Mouse (Mus musculus): Measurements from ENCODE around the gene Myct1. TPM values are rescaled to one million over a fixed set of nuclear protein-coding genes. Genes with fewer than 3 reads are reported as not detected.

Gene Myct1
- total RNA-seq (2021) = 1 to 10 TPM; 3.2 to 3.6 TPM
- long read RNA-seq, experiment 1, partial matches to known transcripts = 0 of 3 reads
- long read RNA-seq, experiment 1, other reads (novel, unspliced or antisense) = 0 of 3 reads
- long read RNA-seq, experiment 2, partial matches to known transcripts = 0 of 3 reads
- long read RNA-seq, experiment 2, other reads (novel, unspliced or antisense) = 0 of 3 reads

DNA sequence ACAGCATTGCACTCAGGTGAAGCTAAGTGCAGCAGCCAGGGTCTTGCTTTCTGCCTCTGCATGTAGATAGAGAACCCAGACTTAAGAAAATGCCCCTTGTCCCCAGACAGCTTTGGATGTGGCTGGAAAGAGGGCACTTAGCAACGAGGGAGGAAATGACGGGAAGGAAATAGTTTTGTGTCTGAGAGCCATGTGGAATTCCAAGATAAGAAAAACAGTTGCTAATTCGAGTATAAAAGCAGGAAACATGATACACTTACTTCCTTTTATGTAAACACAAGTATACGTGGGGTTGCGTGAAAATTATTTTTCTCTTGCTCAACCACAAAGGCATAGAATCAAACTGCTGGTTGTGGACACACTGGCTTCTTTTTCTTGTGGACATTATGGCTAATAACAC, at the start of gene Myct1:
TSS of gene Myct1 (plus strand) at position 312 of the 400 bp plus-strand sequence.
- TF ChIP-seq CTCF (IDR thresholded peaks at IDR 0.05) = no peak
- Histone ChIP-seq H3K4me3 (peak within 1 kb of the TSS; percentile 68), H3K27ac (peak within 1 kb of the TSS; percentile 84)
- intact Hi-C loops (cut with DNase I) = loop anchor here (10.0 kb wide), 1 partner anchor 79 kb away; no protein-coding TSS in a partner anchor
- DNase-seq = no peak

DNA sequence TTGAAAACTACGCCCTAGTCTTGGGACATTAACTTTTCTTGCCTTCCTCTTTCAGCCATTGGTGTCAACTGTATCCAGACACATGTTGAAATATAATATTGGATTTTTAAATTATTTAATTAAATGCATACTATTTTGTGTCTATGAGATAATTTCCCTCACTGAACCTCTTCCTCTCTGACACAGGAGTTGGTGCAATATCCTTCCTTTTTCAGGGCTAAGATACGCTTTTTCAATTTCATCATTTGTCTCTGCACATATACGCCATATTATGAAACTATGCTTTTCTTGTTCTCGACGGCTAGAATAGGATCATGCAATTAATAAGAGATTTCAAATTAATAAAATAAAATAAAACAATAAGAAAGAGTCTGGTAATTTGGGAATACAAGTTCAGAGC, 47.1 kb upstream of the Myct1 start:
- no peak overlapping the region for H3K4me3 ChIP-seq
- DNase-seq = no peak
- intact Hi-C loops (cut with DNase I) = no loop called here
- no peak for TF ChIP-seq CTCF (IDR thresholded peaks at IDR 0.05)
- no peak overlapping the region for H3K27ac ChIP-seq

GRCm38 (mm10) chr10:5547769-5548168, 45.8 kb upstream of the Myct1 start:
- intact Hi-C loops (cut with DNase I) = no loop called here
- DNase-seq = no peak
- Histone ChIP-seq H3K27ac (no peak overlapping the region), H3K4me3 (no peak overlapping the region)
- no peak for TF ChIP-seq CTCF (IDR thresholded peaks at IDR 0.05)

DNA sequence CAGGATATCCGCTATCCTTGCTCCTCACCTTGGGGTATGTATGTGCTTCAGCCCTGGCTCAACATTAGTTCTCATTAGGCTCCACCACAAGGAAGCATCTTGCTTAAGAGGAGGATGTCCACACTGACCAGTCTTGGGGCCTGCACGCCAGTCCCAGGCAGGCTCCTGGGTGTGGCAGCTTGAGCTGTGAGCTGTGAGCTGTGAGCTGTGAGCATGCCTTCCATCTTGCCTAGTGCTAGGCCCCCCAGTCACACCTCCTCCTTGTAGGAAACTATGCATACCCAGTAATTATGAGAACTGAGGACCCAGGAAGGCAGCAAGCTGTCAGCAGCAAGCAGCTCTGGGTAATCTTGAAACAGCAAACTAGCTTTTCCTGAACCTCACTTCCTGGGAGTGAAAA, 44.9 kb upstream of the Myct1 start:
- intact Hi-C loops (cut with DNase I) = no loop called here

DNA sequence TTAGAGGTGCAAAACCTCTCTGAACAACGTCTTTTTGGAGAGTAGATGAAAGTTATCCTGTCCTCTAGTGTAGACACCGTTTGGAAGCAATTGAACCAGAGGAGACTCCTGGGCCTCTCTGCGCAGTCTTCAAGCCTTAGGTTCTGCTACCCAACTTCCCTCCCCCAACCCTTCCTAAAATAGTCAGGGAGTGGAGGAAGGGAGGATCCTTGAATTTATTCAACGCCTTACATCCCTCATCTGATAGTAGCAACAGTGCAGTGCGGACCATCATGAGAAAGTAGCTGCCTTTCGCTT, 43.8 kb upstream of the Myct1 start:
- Histone ChIP-seq H3K4me3 (peak overlapping the region; percentile 76), H3K27ac (peak overlapping the region; percentile 80)
- TF ChIP-seq CTCF (IDR thresholded peaks at IDR 0.05) = no peak
- intact Hi-C loops (cut with DNase I) = loop anchor here (1.0 to 10.0 kb wide), 2 partner anchors 38 to 65 kb away; no protein-coding TSS in a partner anchor
- no peak for DNase-seq

More for the DNA sequence above, 44.9 kb upstream of the Myct1 start:
- DNase-seq = no peak
- Histone ChIP-seq H3K27ac (0 out of 2 replicates have a peak overlapping the region, but pooled peaks have one; percentile 13), H3K4me3 (peak overlapping the region; percentile 3; the same call in 1 of the 2 replicates)
- no peak for TF ChIP-seq CTCF (IDR thresholded peaks at IDR 0.05)

DNA sequence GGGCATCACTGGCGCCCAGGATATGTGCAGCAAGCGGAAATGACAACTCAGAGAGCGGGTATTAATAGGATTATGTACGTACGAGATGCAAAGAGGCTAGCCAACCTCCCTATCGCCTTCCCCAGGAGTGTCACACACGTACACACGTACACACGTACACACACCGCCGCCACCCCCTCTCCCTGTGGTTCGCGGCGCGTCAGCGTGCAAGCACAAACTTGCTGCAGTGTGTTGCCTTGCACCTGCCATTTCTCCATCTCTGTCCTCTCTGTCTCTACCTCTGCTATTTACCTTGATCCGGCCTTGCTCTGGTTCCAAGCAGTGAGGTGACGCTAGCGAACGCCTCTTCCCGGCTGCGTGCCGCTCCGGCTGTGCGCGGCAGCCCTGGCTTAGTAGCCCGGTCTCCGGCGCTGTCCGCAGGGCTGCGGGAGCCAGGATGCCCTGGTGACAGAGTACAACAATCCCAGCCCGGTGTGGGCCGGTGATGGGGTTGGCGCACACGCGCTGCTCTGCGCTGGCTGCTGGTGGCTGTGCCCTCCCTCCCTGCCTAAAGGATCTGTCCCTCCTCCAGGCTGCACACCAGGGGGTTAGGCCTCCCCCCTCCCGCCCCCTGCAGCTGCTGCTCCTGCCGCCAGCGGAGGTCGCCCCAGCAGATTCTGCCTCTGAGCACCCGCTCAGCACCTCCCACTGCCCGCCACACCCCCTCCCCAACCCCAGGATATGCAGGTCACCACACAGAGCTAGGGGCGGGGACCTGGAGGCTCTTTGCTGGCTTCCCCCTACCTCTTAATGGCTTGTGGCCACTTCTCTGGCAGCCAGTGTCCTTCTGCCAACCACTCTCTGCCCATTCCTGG, 43.2 kb upstream of the Myct1 start:
- Histone ChIP-seq H3K4me3 (peak overlapping the region; percentile 76), H3K27ac (peak overlapping the region; percentile 80)
- peak; percentile 17; the same call in 1 of the 2 replicates for TF ChIP-seq CTCF (IDR thresholded peaks at IDR 0.05)
- DNase-seq = peak; percentile 35
- intact Hi-C loops (cut with DNase I) = loop anchor here (1.0 to 10.0 kb wide), 2 partner anchors 38 to 66 kb away; no protein-coding TSS in a partner anchor

- no peak for TF ChIP-seq CTCF (IDR thresholded peaks at IDR 0.05)
- intact Hi-C loops (cut with DNase I) = loop anchor here (10.0 kb wide), 1 partner anchor 67 kb away; no protein-coding TSS in a partner anchor
- H3K4me3 ChIP-seq = peak within 1 kb of the TSS; percentile 76
- peak within 1 kb of the TSS; percentile 80 for H3K27ac ChIP-seq
- DNase-seq = no peak
Measured at GRCm38 (mm10) chr10:5551382-5551781, 42.2 kb upstream of the Myct1 start, which contains the start of gene Syne1. Gene Syne1, minus strand, starts transcription at chr10:5551482.

GRCm38 (mm10) chr10:5554941-5555340, 38.6 kb upstream of the Myct1 start:
- peak; percentile 17 for DNase-seq
- intact Hi-C loops (cut with DNase I) = loop anchor here (10.0 kb wide), 1 partner anchor 70 kb away; no protein-coding TSS in a partner anchor
- TF ChIP-seq CTCF (IDR thresholded peaks at IDR 0.05) = peak; percentile 64
- Histone ChIP-seq H3K27ac (no peak overlapping the region), H3K4me3 (no peak overlapping the region)

- intact Hi-C loops (cut with DNase I) = loop anchor here (10.0 kb wide), 1 partner anchor 74 kb away; no protein-coding TSS in a partner anchor
- Histone ChIP-seq H3K27ac (no peak overlapping the region), H3K4me3 (no peak overlapping the region)
- TF ChIP-seq CTCF (IDR thresholded peaks at IDR 0.05) = no peak
- DNase-seq = no peak
Measured at GRCm38 (mm10) chr10:5558808-5559207, 34.8 kb upstream of the Myct1 start.

GRCm38 (mm10) chr10:5560526-5560925, 33.0 kb upstream of the Myct1 start:
- no peak for DNase-seq
- intact Hi-C loops (cut with DNase I) = no loop called here
- H3K4me3 ChIP-seq = no peak overlapping the region

DNA sequence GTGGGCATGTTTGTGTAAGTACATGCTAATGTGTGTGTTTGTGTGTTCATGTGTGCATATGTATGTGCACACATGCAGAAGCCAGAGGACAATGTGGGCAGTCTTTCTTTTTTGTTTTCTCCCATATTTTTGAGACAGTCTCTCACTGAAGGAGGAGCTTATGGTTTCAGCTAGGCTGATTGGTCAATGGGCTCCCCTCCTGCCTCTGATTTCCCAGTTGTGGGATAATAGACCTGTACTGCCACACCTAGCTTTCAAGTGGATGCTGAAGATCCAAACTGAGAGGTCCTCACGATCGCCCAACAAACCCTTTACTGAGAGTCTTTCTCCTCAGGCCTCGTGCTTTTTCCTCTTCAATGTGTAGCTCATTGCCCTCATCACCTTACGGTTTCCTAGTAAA, 31.9 kb upstream of the Myct1 start:
- intact Hi-C loops (cut with DNase I) = no loop called here
- TF ChIP-seq CTCF (IDR thresholded peaks at IDR 0.05) = no peak
- no peak for DNase-seq
- H3K27ac ChIP-seq = no peak overlapping the region
- H3K4me3 ChIP-seq = no peak overlapping the region

More at GRCm38 (mm10) chr10:5560526-5560925, 33.0 kb upstream of the Myct1 start:
- no peak for TF ChIP-seq CTCF (IDR thresholded peaks at IDR 0.05)
- H3K27ac ChIP-seq = no peak overlapping the region

DNA sequence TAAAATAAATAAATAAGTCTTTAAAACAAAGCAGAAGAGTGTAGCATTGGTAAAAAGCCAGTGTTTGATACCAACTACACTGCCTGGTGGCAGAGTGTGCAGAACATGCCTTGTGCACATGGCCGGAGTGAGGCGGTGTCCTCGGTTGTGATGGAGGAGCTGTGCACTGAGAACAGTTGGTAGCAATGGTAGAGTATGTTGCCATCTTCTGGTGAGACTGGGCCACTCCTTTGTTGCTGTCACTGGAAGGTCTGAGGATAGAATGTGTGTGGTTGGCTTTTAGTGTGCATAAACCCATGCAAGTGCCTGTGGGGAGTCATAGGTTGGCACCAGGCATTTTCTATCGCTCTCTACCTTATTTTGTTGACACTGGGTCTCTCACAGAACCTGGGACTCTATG, 24.6 kb upstream of the Myct1 start:
- intact Hi-C loops (cut with DNase I) = no loop called here
- Histone ChIP-seq H3K27ac (no peak overlapping the region), H3K4me3 (no peak overlapping the region)
- peak; percentile 6; the same call in 1 of the 2 replicates for TF ChIP-seq CTCF (IDR thresholded peaks at IDR 0.05)
- DNase-seq = no peak

DNA sequence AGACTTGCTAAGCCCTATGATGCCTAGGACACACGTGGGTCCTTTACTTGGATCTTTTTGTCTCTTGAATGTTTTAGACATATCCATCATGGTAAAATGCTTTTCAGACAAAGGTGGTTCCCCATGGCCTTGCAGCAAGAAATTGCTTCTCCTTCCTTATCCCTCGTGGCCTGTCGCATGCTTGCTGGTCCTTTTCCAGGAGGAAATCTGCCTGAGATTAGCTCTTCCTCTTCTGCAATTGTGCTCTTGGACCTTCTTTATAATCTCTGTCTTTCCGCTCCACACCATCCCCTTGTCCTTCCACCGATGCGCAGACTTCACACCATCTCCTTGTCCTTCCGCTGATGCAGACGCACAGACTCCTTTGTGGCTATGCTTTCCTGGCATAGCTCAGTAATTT, 23.5 kb upstream of the Myct1 start:
- TF ChIP-seq CTCF (IDR thresholded peaks at IDR 0.05) = no peak
- no peak overlapping the region for H3K4me3 ChIP-seq
- intact Hi-C loops (cut with DNase I) = no loop called here
- DNase-seq = no peak
- no peak overlapping the region for H3K27ac ChIP-seq

Data from gastrocnemius, adult 2 months (tissue).